Mouse (Mus musculus): ENCODE measurements around the gene Clcn6.

- no peak for TF ChIP-seq CTCF (IDR thresholded peaks at IDR 0.05; ENCODE audit: low read depth, low read length)
- no peak for TF ChIP-seq GATA1 (IDR thresholded peaks at IDR 0.05; ENCODE audit: borderline replicate concordance, low read length)
- no peak for TF ChIP-seq POLR2AphosphoS5 (IDR thresholded peaks at IDR 0.05; ENCODE audit: insufficient replicate concordance, low read depth, low read length)
- TF ChIP-seq TAL1 (conservative IDR thresholded peaks at IDR 0.05; ENCODE audit: low read depth, low read length) = no peak
- TF ChIP-seq GATA2 (IDR thresholded peaks at IDR 0.05; ENCODE audit: borderline replicate concordance, low read depth, low read length) = no peak
Measured at GRCm38 (mm10) chr4:148074521-148075189, 36.0 kb upstream of the Clcn6 start.
